Mouse (Mus musculus) forebrain, embryonic 12.5 days (tissue): ENCODE measurements around the gene Rac2. TPM values are rescaled to one million over a fixed set of nuclear protein-coding genes. Genes with fewer than 3 reads are reported as not detected.

Experiments
- ATAC-seq: fragments of 200-750 bp; cut with Nextera tagmentation; 2 replicates; pipeline ENCODE4 v1.8.0; 2017; ENCODE audit warnings: moderate TSS enrichment; ENCODE audit not compliant: low FRiP score
- H3K27ac ChIP-seq: fragments of 300-500 bp; sonication (generic); 2 replicates; pipeline ENCODE4 v1.5.1; 2016; ENCODE audit warnings: mild to moderate bottlenecking
- H3K27me3 ChIP-seq: fragments of 300-500 bp; sonication (generic); 2 replicates; pipeline ENCODE4 v1.6.1; 2016; ENCODE audit warnings: mild to moderate bottlenecking
- H3K36me3 ChIP-seq: fragments of 300-500 bp; sonication (generic); replicated peaks from 2 replicates; pipeline ENCODE4 v1.6.1; 2016; ENCODE audit warnings: mild to moderate bottlenecking
- H3K4me1 ChIP-seq: fragments of 300-500 bp; sonication (generic); 2 replicates; pipeline ENCODE4 v1.6.1; 2016
- H3K4me2 ChIP-seq: fragments of 300-500 bp; sonication (generic); 2 replicates; pipeline ENCODE4 v1.6.1; 2016; ENCODE audit warnings: mild to moderate bottlenecking, moderate library complexity
- H3K4me3 ChIP-seq: fragments of 300-500 bp; sonication (generic); replicated peaks from 2 replicates; pipeline ENCODE4 v1.5.1; 2016; ENCODE audit warnings: mild to moderate bottlenecking
- H3K9ac ChIP-seq: fragments of 300-500 bp; sonication (generic); 2 replicates; pipeline ENCODE4 v1.6.1; 2016; ENCODE audit warnings: mild to moderate bottlenecking
- H3K9me3 ChIP-seq: fragments of 300-500 bp; sonication (generic); 2 replicates; pipeline ENCODE4 v1.6.1; 2016
- WGBS: fragments of 180-500 bp; shearing (Covaris S2); methylation state at CpG from one replicate; pipeline ENCODE4 v1.1.7; 2016; 5-methylcytosine and 5-hydroxymethylcytosine counted together
- polyA plus RNA-seq: library from polyadenylated mRNA; unstranded; fragments of >200 nt; fragmentation: Nextera tagmentation; extraction: Ambion mirVana; gene quantifications from 2 replicates; pipeline ENCODE4 v1.2.1, GENCODE M21; 2016

Rac2 gene
- polyA plus RNA-seq, 1 experiment from 2014 or later = 4.6 TPM

- WGBS = 92% methylated on average over 7 of the region's 7 CpGs
- H3K36me3 ChIP-seq = no peaks in the 10 kb centered on the region
- H3K4me2 ChIP-seq = no peak overlapping the region
- no peak overlapping the region for H3K4me3 ChIP-seq
- H3K27me3 ChIP-seq = peaks cover 9% of the 10 kb centered on the region
- H3K27ac ChIP-seq = no peak overlapping the region
- no peak overlapping the region for H3K9ac ChIP-seq
- ATAC-seq = no peak
- H3K9me3 ChIP-seq = 0 out of 2 replicates have a peak, but pooled peaks cover 5% of the 10 kb centered on the region
- H3K4me1 ChIP-seq = peaks cover 13% of the 10 kb centered on the region
Observed at GRCm38 (mm10) chr15:78585404-78585803, 12.8 kb upstream of the Rac2 start.

GRCm38 (mm10) chr15:78583352-78583751 is 10.8 kb upstream of the Rac2 start:
- no peaks in the 10 kb centered on the region for H3K36me3 ChIP-seq
- no peak overlapping the region for H3K27ac ChIP-seq
- 0 out of 2 replicates have a peak, but pooled peaks cover 5% of the 10 kb centered on the region for H3K9me3 ChIP-seq
- no peak overlapping the region for H3K4me2 ChIP-seq
- 17% methylated on average over 11 of the region's 11 CpGs for WGBS
- H3K4me1 ChIP-seq = peaks cover 25% of the 10 kb centered on the region
- H3K4me3 ChIP-seq = no peak overlapping the region
- no peak overlapping the region for H3K9ac ChIP-seq
- no peak for ATAC-seq
- H3K27me3 ChIP-seq = peaks cover 9% of the 10 kb centered on the region

GRCm38 (mm10) chr15:78576284-78576810 is 3.8 kb upstream of the Rac2 start:
- Histone ChIP-seq H3K4me1 (peaks cover 22% of the 10 kb centered on the region), H3K27ac (no peak overlapping the region), H3K36me3 (no peaks in the 10 kb centered on the region), H3K27me3 (no peaks in the 10 kb centered on the region), H3K4me2 (no peak overlapping the region), H3K9me3 (no peaks in the 10 kb centered on the region), H3K9ac (no peak overlapping the region), H3K4me3 (no peak overlapping the region)
- no peak for ATAC-seq
- 68% methylated on average over 4 of the region's 4 CpGs for WGBS

GRCm38 (mm10) chr15:78572270-78572600 is 348 bp downstream of the Rac2 start:
- Histone ChIP-seq H3K27ac (no peak overlapping the region), H3K4me2 (no peak overlapping the region), H3K4me1 (no peaks in the 10 kb centered on the region), H3K36me3 (no peaks in the 10 kb centered on the region), H3K9ac (no peak overlapping the region), H3K27me3 (no peaks in the 10 kb centered on the region), H3K9me3 (no peaks in the 10 kb centered on the region), H3K4me3 (no peak overlapping the region)
- 90% methylated on average over 5 of the region's 5 CpGs for WGBS
- no peak for ATAC-seq

- no peaks in the 10 kb centered on the region for H3K36me3 ChIP-seq
- H3K9me3 ChIP-seq = no peaks in the 10 kb centered on the region
- H3K4me3 ChIP-seq = no peak overlapping the region
- no peak overlapping the region for H3K9ac ChIP-seq
- H3K4me1 ChIP-seq = no peaks in the 10 kb centered on the region
- ATAC-seq = no peak
- H3K27me3 ChIP-seq = no peaks in the 10 kb centered on the region
- no peak overlapping the region for H3K27ac ChIP-seq
- WGBS = 71% methylated on average over 16 of the region's 16 CpGs
- H3K4me2 ChIP-seq = no peak overlapping the region
Observed at GRCm38 (mm10) chr15:78571554-78572269, 871 bp downstream of the Rac2 start.

- no peak for ATAC-seq
- H3K9ac ChIP-seq = no peak overlapping the region
- WGBS = 94% methylated on average over 5 of the region's 5 CpGs
- no peaks in the 10 kb centered on the region for H3K4me1 ChIP-seq
- no peak overlapping the region for H3K27ac ChIP-seq
- H3K36me3 ChIP-seq = no peaks in the 10 kb centered on the region
- no peak overlapping the region for H3K4me3 ChIP-seq
- no peak overlapping the region for H3K4me2 ChIP-seq
- H3K9me3 ChIP-seq = no peaks in the 10 kb centered on the region
- H3K27me3 ChIP-seq = no peaks in the 10 kb centered on the region
Observed at GRCm38 (mm10) chr15:78570170-78570569, 2.4 kb downstream of the Rac2 start.

- Histone ChIP-seq H3K9me3 (no peaks in the 10 kb centered on the region), H3K9ac (no peak overlapping the region), H3K36me3 (no peaks in the 10 kb centered on the region), H3K4me2 (no peak overlapping the region), H3K27me3 (no peaks in the 10 kb centered on the region), H3K27ac (no peak overlapping the region), H3K4me1 (no peaks in the 10 kb centered on the region), H3K4me3 (no peak overlapping the region)
- 70% methylated on average over 9 of the region's 9 CpGs for WGBS
- ATAC-seq = no peak
Observed at GRCm38 (mm10) chr15:78567608-78568120, 4.9 kb downstream of the Rac2 start.

- Histone ChIP-seq H3K27ac (no peak overlapping the region), H3K4me2 (no peak overlapping the region), H3K9ac (no peak overlapping the region), H3K4me3 (no peak overlapping the region), H3K36me3 (no peaks in the 10 kb centered on the region), H3K4me1 (no peaks in the 10 kb centered on the region), H3K9me3 (no peaks in the 10 kb centered on the region), H3K27me3 (no peaks in the 10 kb centered on the region)
- WGBS = 73% methylated on average over 11 of the region's 11 CpGs
- no peak for ATAC-seq
Observed at GRCm38 (mm10) chr15:78564764-78565435, 7.7 kb downstream of the Rac2 start.

GRCm38 (mm10) chr15:78563937-78564336 is 8.6 kb downstream of the Rac2 start:
- no peak overlapping the region for H3K4me3 ChIP-seq
- no peak overlapping the region for H3K4me2 ChIP-seq
- no peaks in the 10 kb centered on the region for H3K4me1 ChIP-seq
- 81% methylated on average over 5 of the region's 5 CpGs for WGBS
- H3K36me3 ChIP-seq = no peaks in the 10 kb centered on the region
- no peaks in the 10 kb centered on the region for H3K9me3 ChIP-seq
- no peak overlapping the region for H3K27ac ChIP-seq
- H3K9ac ChIP-seq = no peak overlapping the region
- ATAC-seq = no peak
- H3K27me3 ChIP-seq = no peaks in the 10 kb centered on the region

GRCm38 (mm10) chr15:78563344-78563743 is 9.2 kb downstream of the Rac2 start:
- no peaks in the 10 kb centered on the region for H3K27me3 ChIP-seq
- H3K9me3 ChIP-seq = no peaks in the 10 kb centered on the region
- ATAC-seq = no peak
- no peaks in the 10 kb centered on the region for H3K4me1 ChIP-seq
- WGBS = 93% methylated on average over 3 of the region's 3 CpGs
- no peak overlapping the region for H3K27ac ChIP-seq
- H3K4me2 ChIP-seq = no peak overlapping the region
- H3K9ac ChIP-seq = no peak overlapping the region
- H3K36me3 ChIP-seq = no peaks in the 10 kb centered on the region
- H3K4me3 ChIP-seq = no peak overlapping the region

- WGBS = 57% methylated on average over 11 of the region's 11 CpGs
- no peaks in the 10 kb centered on the region for H3K27me3 ChIP-seq
- H3K36me3 ChIP-seq = no peaks in the 10 kb centered on the region
- H3K4me3 ChIP-seq = no peak overlapping the region
- ATAC-seq = no peak
- H3K9ac ChIP-seq = no peak overlapping the region
- no peak overlapping the region for H3K27ac ChIP-seq
- no peaks in the 10 kb centered on the region for H3K4me1 ChIP-seq
- H3K9me3 ChIP-seq = no peaks in the 10 kb centered on the region
- H3K4me2 ChIP-seq = no peak overlapping the region
Observed at GRCm38 (mm10) chr15:78559141-78559979, 13.2 kb downstream of the Rac2 start.
